Mouse (Mus musculus): ENCODE results near the gene Stk39. TPM values are rescaled to one million over a fixed set of nuclear protein-coding genes. Genes with fewer than 3 reads are reported as not detected.

The Stk39 gene
- total RNA-seq, 2 experiments from 2014 or later: 47.8 to 54.7 TPM

GRCm38 (mm10) chr2:68349593-68350383 is 122.3 kb downstream of the Stk39 start:
- peak; percentile 87 to 89 for DNase-seq (ENCODE audit: low spot score in 2 of 2)

- peak; percentile 24 to 36 for DNase-seq (ENCODE audit: low spot score in 2 of 2)
These were observed 123.1 kb downstream of the Stk39 start for GRCm38 (mm10) chr2:68348966-68349365.

GRCm38 (mm10) chr2:68346606-68347237 is 125.3 kb downstream of the Stk39 start:
- peak; percentile 33 to 41 for DNase-seq (ENCODE audit: low spot score in 2 of 2)

- DNase-seq (ENCODE audit: low spot score in 2 of 2): no peak
These were observed 126.8 kb downstream of the Stk39 start for GRCm38 (mm10) chr2:68345269-68345668.

- DNase-seq (ENCODE audit: low spot score in 2 of 2): no peak
These were observed 128.3 kb downstream of the Stk39 start for GRCm38 (mm10) chr2:68343751-68344150.

GRCm38 (mm10) chr2:68342122-68342646 is 129.9 kb downstream of the Stk39 start:
- no peak for DNase-seq (ENCODE audit: low spot score in 2 of 2)

GRCm38 (mm10) chr2:68336913-68337312 is 135.2 kb downstream of the Stk39 start:
- DNase-seq (ENCODE audit: low spot score in 2 of 2): no peak

- DNase-seq (ENCODE audit: low spot score in 2 of 2): no peak
These were observed 137.1 kb downstream of the Stk39 start for GRCm38 (mm10) chr2:68334945-68335344.

GRCm38 (mm10) chr2:68325306-68325705 is 146.8 kb downstream of the Stk39 start:
- no peak for DNase-seq (ENCODE audit: low spot score in 2 of 2)

- DNase-seq (ENCODE audit: low spot score in 2 of 2): no peak
These were observed 150.8 kb downstream of the Stk39 start for GRCm38 (mm10) chr2:68321230-68321629.

- DNase-seq (ENCODE audit: low spot score in 2 of 2): peak; percentile 28 to 46
These were observed 151.4 kb downstream of the Stk39 start for GRCm38 (mm10) chr2:68320670-68321069.

- no peak for DNase-seq (ENCODE audit: low spot score in 2 of 2)
These were observed 153.6 kb downstream of the Stk39 start for GRCm38 (mm10) chr2:68318452-68318851.

GRCm38 (mm10) chr2:68317895-68318294 is 154.2 kb downstream of the Stk39 start:
- DNase-seq (ENCODE audit: low spot score in 2 of 2): no peak

GRCm38 (mm10) chr2:68317452-68317851 is 154.6 kb downstream of the Stk39 start:
- DNase-seq (ENCODE audit: low spot score in 2 of 2): no peak

GRCm38 (mm10) chr2:68315258-68315657 is 156.8 kb downstream of the Stk39 start:
- no peak for DNase-seq (ENCODE audit: low spot score in 2 of 2)

GRCm38 (mm10) chr2:68310121-68310520 is 161.9 kb downstream of the Stk39 start:
- DNase-seq (ENCODE audit: low spot score in 2 of 2): peak; percentile 49 to 54

GRCm38 (mm10) chr2:68306519-68306918 is 165.5 kb downstream of the Stk39 start:
- DNase-seq (ENCODE audit: low spot score in 2 of 2): no peak

- no peak for DNase-seq (ENCODE audit: low spot score in 2 of 2)
These were observed 167.2 kb downstream of the Stk39 start for GRCm38 (mm10) chr2:68304771-68305460.

- peak in 1 of 2 experiments; percentile 20 for DNase-seq (ENCODE audit: low spot score in 2 of 2)
These were observed 170.1 kb downstream of the Stk39 start for GRCm38 (mm10) chr2:68301811-68302542.

GRCm38 (mm10) chr2:68298356-68298755 is 173.7 kb downstream of the Stk39 start:
- DNase-seq (ENCODE audit: low spot score in 2 of 2): no peak

GRCm38 (mm10) chr2:68297955-68298354 is 174.1 kb downstream of the Stk39 start:
- no peak for DNase-seq (ENCODE audit: low spot score in 2 of 2)

All from layer of hippocampus, postnatal 10 days (tissue).